Mouse (Mus musculus) G1E (cell line): ENCODE results near the gene Lhx6. TPM values are rescaled to one million over a fixed set of nuclear protein-coding genes. Genes with fewer than 3 reads are reported as not detected.
A peak's percentile ranks its signal among the peaks of the same experiment; 100 is the strongest.

ENCODE experiments used
- ATAC-seq: 2 replicates; pipeline ENCODE4 v1.8.0; 2016; ENCODE audit warnings: mild to moderate bottlenecking; ENCODE audit not compliant: insufficient number of reproducible peaks, poor library complexity, low FRiP score, severe bottlenecking; ENCODE audit errors: extremely low read depth
- DNase-seq: peaks from one replicate; pipeline ENCODE4 v3.0.0; 2012; ENCODE audit warnings: low spot score
- H3K27me3 ChIP-seq: 2 replicates; pipeline ENCODE4 v1.6.1; 2012; ENCODE audit warnings: mild to moderate bottlenecking, low read length, inconsistent platforms; ENCODE audit not compliant: insufficient read depth
- H3K36me3 ChIP-seq: replicated peaks from 2 replicates; pipeline ENCODE3; 2012; ENCODE audit warnings: mild to moderate bottlenecking, inconsistent platforms
- H3K4me1 ChIP-seq: 2 replicates; pipeline ENCODE4 v1.6.1; 2012; ENCODE audit warnings: low read depth, low read length, inconsistent platforms, mixed read lengths; ENCODE audit not compliant: insufficient read depth
- H3K4me3 ChIP-seq: 2 replicates; pipeline ENCODE4 v1.5.1; 2012; ENCODE audit warnings: low read depth, mild to moderate bottlenecking, inconsistent platforms, low read length, moderate library complexity, mixed read lengths
- H3K9me3 ChIP-seq: replicated peaks from 2 replicates; pipeline ENCODE4 v1.6.1; 2012; ENCODE audit warnings: inconsistent platforms
- CTCF ChIP-seq: IDR thresholded peaks from 2 replicates; pipeline ENCODE4 v1.5.1; 2012; ENCODE audit warnings: low read depth, low read length, inconsistent platforms, mixed read lengths
- GATA1 ChIP-seq: IDR thresholded peaks from 2 replicates; pipeline ENCODE4 v1.6.1; 2012; ENCODE audit warnings: borderline replicate concordance, low read length, inconsistent platforms, mixed read lengths
- GATA2 ChIP-seq: IDR thresholded peaks from 2 replicates; pipeline ENCODE4 v1.6.1; 2012; ENCODE audit warnings: low read depth, low read length, inconsistent platforms, borderline replicate concordance
- POLR2AphosphoS5 ChIP-seq: IDR thresholded peaks from 2 replicates; pipeline ENCODE4 v1.6.1; 2012; ENCODE audit warnings: low read depth, low read length, inconsistent platforms; ENCODE audit not compliant: insufficient replicate concordance
- TAL1 ChIP-seq: conservative IDR thresholded peaks from 2 replicates; pipeline ENCODE4 v1.6.1; 2012; ENCODE audit warnings: low read depth, low read length, inconsistent platforms, mixed read lengths
- polyA plus RNA-seq: library from polyadenylated mRNA; stranded (reverse); fragments of >175 nt; gene quantifications from 2 replicates; pipeline ENCODE4 v1.2.3, GENCODE M21; 2012
- total RNA-seq, 2 experiments: library from RNA; stranded (forward) in 1 of 2; stranded (reverse) in 1 of 2; fragments of 200-1000 nt in 1 of 2; fragments of >200 nt in 1 of 2; fragmentation: Nextera tagmentation in 1 of 2; gene quantifications; 2 replicates each; pipeline ENCODE4 v1.2.3; 2014 to 2017

The Lhx6 gene
- total and polyA plus RNA-seq, 3 experiments = 0.16 TPM; not detected in 2

GRCm38 (mm10) chr2:36040872-36041271 is 64.3 kb downstream of the Lhx6 start:
- TF ChIP-seq GATA2 (no peak), GATA1 (no peak), TAL1 (no peak), CTCF (no peak), POLR2AphosphoS5 (no peak)
- H3K36me3 ChIP-seq = peaks cover 92% of the 10 kb centered on the region

GRCm38 (mm10) chr2:36039297-36039985 is 65.8 kb downstream of the Lhx6 start:
- Histone ChIP-seq H3K4me1 (peaks cover 41% of the 10 kb centered on the region), H3K9me3 (no peaks in the 10 kb centered on the region), H3K27me3 (no peaks in the 10 kb centered on the region), H3K36me3 (peaks cover 93% of the 10 kb centered on the region), H3K4me3 (no peak overlapping the region)
- DNase-seq (no peak), ATAC-seq (no peak)
- TF ChIP-seq GATA2 = no peak
- no peak for TF ChIP-seq GATA1
- no peak for TF ChIP-seq POLR2AphosphoS5
- TF ChIP-seq CTCF = no peak
- TF ChIP-seq TAL1 = no peak

More at GRCm38 (mm10) chr2:36040872-36041271, 64.3 kb downstream of the Lhx6 start:
- Histone ChIP-seq H3K4me3 (no peak overlapping the region), H3K9me3 (no peaks in the 10 kb centered on the region), H3K27me3 (no peaks in the 10 kb centered on the region), H3K4me1 (peaks cover 43% of the 10 kb centered on the region)
- DNase-seq (peak; percentile 31), ATAC-seq (peak; percentile 28; the same call in 1 of the 2 replicates)

- Histone ChIP-seq H3K4me3 (no peak overlapping the region), H3K9me3 (no peaks in the 10 kb centered on the region), H3K27me3 (peaks cover 5% of the 10 kb centered on the region; the same call in 1 of the 2 replicates), H3K36me3 (peaks cover 59% of the 10 kb centered on the region), H3K4me1 (peaks cover 12% of the 10 kb centered on the region; the same call in 1 of the 2 replicates)
- TF ChIP-seq GATA2 = no peak
- no peak for TF ChIP-seq GATA1
- no peak for TF ChIP-seq TAL1
- no peak for TF ChIP-seq POLR2AphosphoS5
- no peak for TF ChIP-seq CTCF
- DNase-seq (no peak), ATAC-seq (no peak; the same call in 1 of the 2 replicates)
Measured at GRCm38 (mm10) chr2:36035413-36036081, 69.7 kb downstream of the Lhx6 start.

GRCm38 (mm10) chr2:36034898-36035297 is 70.3 kb downstream of the Lhx6 start:
- Histone ChIP-seq H3K9me3 (no peaks in the 10 kb centered on the region), H3K4me1 (peaks cover 12% of the 10 kb centered on the region; the same call in 1 of the 2 replicates), H3K36me3 (peaks cover 52% of the 10 kb centered on the region), H3K27me3 (peaks cover 7% of the 10 kb centered on the region), H3K4me3 (no peak overlapping the region)
- TF ChIP-seq GATA1 (no peak), POLR2AphosphoS5 (no peak)
- ATAC-seq = no peak
- no peak for DNase-seq

GRCm38 (mm10) chr2:36033966-36034365 is 71.2 kb downstream of the Lhx6 start:
- H3K4me3 ChIP-seq = no peak overlapping the region
- DNase-seq = no peak
- peaks cover 12% of the 10 kb centered on the region; the same call in 1 of the 2 replicates for H3K4me1 ChIP-seq
- peaks cover 43% of the 10 kb centered on the region for H3K36me3 ChIP-seq
- no peaks in the 10 kb centered on the region for H3K9me3 ChIP-seq
- peaks cover 13% of the 10 kb centered on the region for H3K27me3 ChIP-seq
- no peak for TF ChIP-seq GATA2
- no peak for TF ChIP-seq POLR2AphosphoS5
- TF ChIP-seq CTCF = no peak
- TF ChIP-seq GATA1 = no peak
- TF ChIP-seq TAL1 = no peak
- no peak for ATAC-seq

GRCm38 (mm10) chr2:36032884-36033283 is 72.3 kb downstream of the Lhx6 start:
- no peak for DNase-seq
- no peak for TF ChIP-seq GATA2
- no peak for TF ChIP-seq CTCF
- no peak for TF ChIP-seq TAL1
- no peak for TF ChIP-seq POLR2AphosphoS5
- no peak for TF ChIP-seq GATA1
- peaks cover 32% of the 10 kb centered on the region for H3K36me3 ChIP-seq

More at GRCm38 (mm10) chr2:36032884-36033283, 72.3 kb downstream of the Lhx6 start:
- peaks cover 12% of the 10 kb centered on the region; the same call in 1 of the 2 replicates for H3K4me1 ChIP-seq
- ATAC-seq = no peak
- no peaks in the 10 kb centered on the region for H3K9me3 ChIP-seq
- no peak overlapping the region for H3K4me3 ChIP-seq
- H3K27me3 ChIP-seq = peaks cover 13% of the 10 kb centered on the region

Other genes with a start within 250 kb of the Lhx6 start
- gene Ttll11, start 125.5 kb downstream of the Lhx6 start, total RNA-seq (2014; fragmentation: Nextera tagmentation) = not detected in 2 replicates
- gene Ttll11, start 125.5 kb downstream of the Lhx6 start, total RNA-seq (2017) = 0.33 and 0.46 TPM in 2 replicates
- gene Ttll11, start 125.5 kb downstream of the Lhx6 start, polyA plus RNA-seq = 0.87 and 1.1 TPM in 2 replicates
- gene Ndufa8, start 56.0 kb downstream of the Lhx6 start, total RNA-seq (2014; fragmentation: Nextera tagmentation) = 18.2 and 28.7 TPM in 2 replicates
- gene Ndufa8, start 56.0 kb downstream of the Lhx6 start, total RNA-seq (2017) = 40.1 and 44.9 TPM in 2 replicates
- 31.6 and 38.9 TPM in 2 replicates for gene Ndufa8, start 56.0 kb downstream of the Lhx6 start, polyA plus RNA-seq
- gene Morn5, start 56.0 kb downstream of the Lhx6 start, total RNA-seq (2014; fragmentation: Nextera tagmentation) = not detected in 2 replicates
- 0.22 TPM in 1 of 2 replicates, not detected in the other for gene Morn5, start 56.0 kb downstream of the Lhx6 start, total RNA-seq (2017)
- not detected in 2 replicates for gene Morn5, start 56.0 kb downstream of the Lhx6 start, polyA plus RNA-seq
- gene Mrrf, start 31.0 kb upstream of the Lhx6 start, total RNA-seq (2014; fragmentation: Nextera tagmentation) = 53.0 and 55.2 TPM in 2 replicates
- gene Mrrf, start 31.0 kb upstream of the Lhx6 start, total RNA-seq (2017) = 51.5 and 57.9 TPM in 2 replicates
- 1.5 and 1.8 TPM in 2 replicates for gene Mrrf, start 31.0 kb upstream of the Lhx6 start, polyA plus RNA-seq
- gene Rbm18, start 31.4 kb upstream of the Lhx6 start, total RNA-seq (2014; fragmentation: Nextera tagmentation) = 42.1 and 59.4 TPM in 2 replicates
- gene Rbm18, start 31.4 kb upstream of the Lhx6 start, total RNA-seq (2017) = 27.0 and 33.2 TPM in 2 replicates
- 11.5 and 13.3 TPM in 2 replicates for gene Rbm18, start 31.4 kb upstream of the Lhx6 start, polyA plus RNA-seq
- gene Ptgs1, start 125.0 kb upstream of the Lhx6 start, total RNA-seq (2014; fragmentation: Nextera tagmentation) = not detected in 2 replicates
- 0.66 and 0.70 TPM in 2 replicates for gene Ptgs1, start 125.0 kb upstream of the Lhx6 start, total RNA-seq (2017)
- 0.13 TPM in 1 of 2 replicates, not detected in the other for gene Ptgs1, start 125.0 kb upstream of the Lhx6 start, polyA plus RNA-seq